Mouse (Mus musculus) cortical plate, adult 2 months (tissue): ENCODE measurements around the gene Lpin2.

Experiments used
- CTCF ChIP-seq: fragments of 200-500 bp; IDR thresholded peaks from 2 replicates; pipeline ENCODE4 v1.5.1; 2011; ENCODE audit warnings: mild to moderate bottlenecking, control low read depth, low read length; ENCODE audit not compliant: insufficient read depth; ENCODE audit errors: extremely low read depth
- POLR2A ChIP-seq: fragments of 200-500 bp; IDR thresholded peaks from 2 replicates; pipeline ENCODE4 v1.6.1; 2011; ENCODE audit warnings: mild to moderate bottlenecking, low read length, control low read depth; ENCODE audit not compliant: insufficient read depth; ENCODE audit errors: extremely low read depth

DNA sequence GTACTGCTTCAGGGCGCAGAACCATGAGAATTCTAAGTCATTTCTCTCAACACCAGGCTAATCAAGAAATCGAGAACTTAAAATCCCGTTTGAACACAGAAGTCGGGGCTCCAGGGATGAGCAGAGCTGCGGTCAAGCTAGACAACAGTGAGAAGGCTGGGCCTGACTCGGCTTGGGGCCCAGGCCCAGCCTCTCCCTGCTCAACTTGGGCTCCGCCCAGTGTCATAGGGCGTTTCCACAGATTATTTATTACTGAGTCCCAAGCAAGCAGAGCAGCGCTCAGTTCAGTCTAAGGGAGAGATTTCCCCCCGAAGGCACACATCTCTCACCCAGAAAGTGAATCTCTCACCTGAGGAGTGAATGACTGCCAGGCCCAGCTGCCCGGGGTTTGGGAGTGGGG lies 77.4 kb downstream of the Lpin2 start:
- TF ChIP-seq CTCF (no peak), POLR2A (no peak)
